Mouse (Mus musculus): ENCODE data around the gene Dnmbp. TPM values are rescaled to one million over a fixed set of nuclear protein-coding genes. Genes with fewer than 3 reads are reported as not detected.

Dnmbp gene
- polyA plus RNA-seq, 1 experiment from 2014 or later: 24.2 TPM

- H3K4me3 ChIP-seq (ENCODE audit: low read length): no peak overlapping the region
- no peak overlapping the region for H3K4me2 ChIP-seq (replicated peaks; ENCODE audit: low read depth, low read length)
- no peaks in the 10 kb centered on the region for H3K36me3 ChIP-seq (ENCODE audit: control insufficient read depth, insufficient read depth, low read length)
- ATAC-seq (ENCODE audit: low FRiP score, low TSS enrichment): no peak
- no peak overlapping the region for H3K9ac ChIP-seq (ENCODE audit: low read depth, low read length)
- 85% methylated on average over 6 of the region's 6 CpGs for WGBS
- H3K4me1 ChIP-seq (ENCODE audit: control insufficient read depth, insufficient read depth, low read length): 0 out of 2 replicates have a peak, but pooled peaks cover 3% of the 10 kb centered on the region
- H3K9me3 ChIP-seq (ENCODE audit: control insufficient read depth, low read length): no peaks in the 10 kb centered on the region
- no peaks in the 10 kb centered on the region for H3K27me3 ChIP-seq (ENCODE audit: control insufficient read depth, insufficient read depth, low read length)
- H3K27ac ChIP-seq (ENCODE audit: low read depth, low read length): no peak overlapping the region
These were observed 9.1 kb downstream of the Dnmbp start for GRCm38 (mm10) chr19:43930926-43931325.

GRCm38 (mm10) chr19:43930366-43930765 lies 9.6 kb downstream of the Dnmbp start:
- Histone ChIP-seq H3K4me1 (ENCODE audit: control insufficient read depth, insufficient read depth, low read length) (0 out of 2 replicates have a peak, but pooled peaks cover 3% of the 10 kb centered on the region), H3K27ac (ENCODE audit: low read depth, low read length) (no peak overlapping the region; the same call in 1 of the 2 replicates), H3K9me3 (ENCODE audit: control insufficient read depth, low read length) (no peaks in the 10 kb centered on the region), H3K9ac (ENCODE audit: low read depth, low read length) (no peak overlapping the region), H3K4me3 (ENCODE audit: low read length) (no peak overlapping the region), H3K27me3 (ENCODE audit: control insufficient read depth, insufficient read depth, low read length) (no peaks in the 10 kb centered on the region), H3K4me2 (replicated peaks; ENCODE audit: low read depth, low read length) (no peak overlapping the region), H3K36me3 (ENCODE audit: control insufficient read depth, insufficient read depth, low read length) (no peaks in the 10 kb centered on the region)
- no peak for ATAC-seq (ENCODE audit: low FRiP score, low TSS enrichment)
- 11% methylated on average over 7 of the region's 7 CpGs for WGBS

GRCm38 (mm10) chr19:43929869-43930268 lies 10.1 kb downstream of the Dnmbp start:
- Histone ChIP-seq H3K36me3 (ENCODE audit: control insufficient read depth, insufficient read depth, low read length) (no peaks in the 10 kb centered on the region), H3K27ac (ENCODE audit: low read depth, low read length) (no peak overlapping the region; the same call in 1 of the 2 replicates), H3K27me3 (ENCODE audit: control insufficient read depth, insufficient read depth, low read length) (no peaks in the 10 kb centered on the region), H3K9ac (ENCODE audit: low read depth, low read length) (no peak overlapping the region), H3K9me3 (ENCODE audit: control insufficient read depth, low read length) (no peaks in the 10 kb centered on the region), H3K4me1 (ENCODE audit: control insufficient read depth, insufficient read depth, low read length) (0 out of 2 replicates have a peak, but pooled peaks cover 3% of the 10 kb centered on the region), H3K4me3 (ENCODE audit: low read length) (no peak overlapping the region), H3K4me2 (replicated peaks; ENCODE audit: low read depth, low read length) (no peak overlapping the region)
- WGBS: 37% methylated on average over 11 of the region's 11 CpGs
- ATAC-seq (ENCODE audit: low FRiP score, low TSS enrichment): no peak

GRCm38 (mm10) chr19:43927967-43928366 lies 12.0 kb downstream of the Dnmbp start:
- ATAC-seq (ENCODE audit: low FRiP score, low TSS enrichment): no peak
- Histone ChIP-seq H3K9ac (ENCODE audit: low read depth, low read length) (no peak overlapping the region), H3K27ac (ENCODE audit: low read depth, low read length) (no peak overlapping the region), H3K4me1 (ENCODE audit: control insufficient read depth, insufficient read depth, low read length) (0 out of 2 replicates have a peak, but pooled peaks cover 3% of the 10 kb centered on the region), H3K4me2 (replicated peaks; ENCODE audit: low read depth, low read length) (no peak overlapping the region), H3K9me3 (ENCODE audit: control insufficient read depth, low read length) (no peaks in the 10 kb centered on the region), H3K27me3 (ENCODE audit: control insufficient read depth, insufficient read depth, low read length) (no peaks in the 10 kb centered on the region), H3K36me3 (ENCODE audit: control insufficient read depth, insufficient read depth, low read length) (no peaks in the 10 kb centered on the region), H3K4me3 (ENCODE audit: low read length) (no peak overlapping the region)
- WGBS: 51% methylated on average over 5 of the region's 5 CpGs

GRCm38 (mm10) chr19:43927057-43927456 lies 12.9 kb downstream of the Dnmbp start:
- Histone ChIP-seq H3K9me3 (ENCODE audit: control insufficient read depth, low read length) (no peaks in the 10 kb centered on the region), H3K4me3 (ENCODE audit: low read length) (no peak overlapping the region), H3K4me2 (replicated peaks; ENCODE audit: low read depth, low read length) (no peak overlapping the region), H3K27ac (ENCODE audit: low read depth, low read length) (no peak overlapping the region), H3K27me3 (ENCODE audit: control insufficient read depth, insufficient read depth, low read length) (no peaks in the 10 kb centered on the region), H3K4me1 (ENCODE audit: control insufficient read depth, insufficient read depth, low read length) (0 out of 2 replicates have a peak, but pooled peaks cover 3% of the 10 kb centered on the region), H3K9ac (ENCODE audit: low read depth, low read length) (no peak overlapping the region), H3K36me3 (ENCODE audit: control insufficient read depth, insufficient read depth, low read length) (no peaks in the 10 kb centered on the region)
- WGBS: 52% methylated on average over 10 of the region's 10 CpGs
- no peak for ATAC-seq (ENCODE audit: low FRiP score, low TSS enrichment)

- H3K9ac ChIP-seq (ENCODE audit: low read depth, low read length): no peak overlapping the region
- no peaks in the 10 kb centered on the region for H3K27me3 ChIP-seq (ENCODE audit: control insufficient read depth, insufficient read depth, low read length)
- H3K4me1 ChIP-seq (ENCODE audit: control insufficient read depth, insufficient read depth, low read length): 0 out of 2 replicates have a peak, but pooled peaks cover 3% of the 10 kb centered on the region
- ATAC-seq (ENCODE audit: low FRiP score, low TSS enrichment): no peak
- H3K9me3 ChIP-seq (ENCODE audit: control insufficient read depth, low read length): no peaks in the 10 kb centered on the region
- H3K4me2 ChIP-seq (replicated peaks; ENCODE audit: low read depth, low read length): no peak overlapping the region
- no peak overlapping the region for H3K4me3 ChIP-seq (ENCODE audit: low read length)
- H3K36me3 ChIP-seq (ENCODE audit: control insufficient read depth, insufficient read depth, low read length): no peaks in the 10 kb centered on the region
- H3K27ac ChIP-seq (ENCODE audit: low read depth, low read length): no peak overlapping the region
- WGBS: 60% methylated on average over 10 of the region's 10 CpGs
These were observed 13.6 kb downstream of the Dnmbp start for GRCm38 (mm10) chr19:43926141-43926987.

- H3K9me3 ChIP-seq (ENCODE audit: control insufficient read depth, low read length): no peaks in the 10 kb centered on the region
- no peaks in the 10 kb centered on the region for H3K36me3 ChIP-seq (ENCODE audit: control insufficient read depth, insufficient read depth, low read length)
- H3K9ac ChIP-seq (ENCODE audit: low read depth, low read length): no peak overlapping the region
- no peak overlapping the region for H3K4me2 ChIP-seq (replicated peaks; ENCODE audit: low read depth, low read length)
- no peak overlapping the region for H3K4me3 ChIP-seq (ENCODE audit: low read length)
- H3K27ac ChIP-seq (ENCODE audit: low read depth, low read length): no peak overlapping the region
- H3K4me1 ChIP-seq (ENCODE audit: control insufficient read depth, insufficient read depth, low read length): peaks cover 10% of the 10 kb centered on the region; the same call in 1 of the 2 replicates
- WGBS: 71% methylated on average over 8 of the region's 8 CpGs
- H3K27me3 ChIP-seq (ENCODE audit: control insufficient read depth, insufficient read depth, low read length): no peaks in the 10 kb centered on the region
- ATAC-seq (ENCODE audit: low FRiP score, low TSS enrichment): no peak
These were observed 15.6 kb downstream of the Dnmbp start for GRCm38 (mm10) chr19:43924361-43924760.

- H3K4me2 ChIP-seq (replicated peaks; ENCODE audit: low read depth, low read length): no peak overlapping the region
- peaks cover 13% of the 10 kb centered on the region; the same call in 1 of the 2 replicates for H3K4me1 ChIP-seq (ENCODE audit: control insufficient read depth, insufficient read depth, low read length)
- no peaks in the 10 kb centered on the region for H3K27me3 ChIP-seq (ENCODE audit: control insufficient read depth, insufficient read depth, low read length)
- WGBS: 94% methylated on average over 7 of the region's 7 CpGs
- no peaks in the 10 kb centered on the region for H3K9me3 ChIP-seq (ENCODE audit: control insufficient read depth, low read length)
- no peak overlapping the region for H3K4me3 ChIP-seq (ENCODE audit: low read length)
- no peak for ATAC-seq (ENCODE audit: low FRiP score, low TSS enrichment)
- H3K9ac ChIP-seq (ENCODE audit: low read depth, low read length): no peak overlapping the region
- no peaks in the 10 kb centered on the region for H3K36me3 ChIP-seq (ENCODE audit: control insufficient read depth, insufficient read depth, low read length)
- H3K27ac ChIP-seq (ENCODE audit: low read depth, low read length): no peak overlapping the region
These were observed 17.0 kb downstream of the Dnmbp start for GRCm38 (mm10) chr19:43922963-43923362.

GRCm38 (mm10) chr19:43921410-43921809 lies 18.6 kb downstream of the Dnmbp start:
- 37% methylated on average over 13 of the region's 13 CpGs for WGBS
- no peaks in the 10 kb centered on the region for H3K36me3 ChIP-seq (ENCODE audit: control insufficient read depth, insufficient read depth, low read length)
- no peak overlapping the region for H3K4me3 ChIP-seq (ENCODE audit: low read length)
- H3K4me2 ChIP-seq (replicated peaks; ENCODE audit: low read depth, low read length): no peak overlapping the region
- no peaks in the 10 kb centered on the region for H3K27me3 ChIP-seq (ENCODE audit: control insufficient read depth, insufficient read depth, low read length)
- peaks cover 16% of the 10 kb centered on the region for H3K4me1 ChIP-seq (ENCODE audit: control insufficient read depth, insufficient read depth, low read length)
- no peak overlapping the region for H3K27ac ChIP-seq (ENCODE audit: low read depth, low read length)
- H3K9ac ChIP-seq (ENCODE audit: low read depth, low read length): no peak overlapping the region
- H3K9me3 ChIP-seq (ENCODE audit: control insufficient read depth, low read length): no peaks in the 10 kb centered on the region
- ATAC-seq (ENCODE audit: low FRiP score, low TSS enrichment): no peak
